Mouse (Mus musculus): ENCODE measurements at regions not wholly inside any gene's neighbourhood (a gene's known extent, or its start where the extent isn't known, plus 50 kb on each side); places are given as distances from the start of the nearest gene placed in this dataset.

GRCm38 (mm10) chr1:67359824-67360223 is 237.0 kb downstream of the Cps1 start:
- Histone ChIP-seq H3K9ac (ENCODE audit: low read depth, low read length) (no peak overlapping the region), H3K36me3 (ENCODE audit: control insufficient read depth, insufficient read depth, low read length) (no peaks in the 10 kb centered on the region), H3K4me3 (ENCODE audit: low read length) (no peak overlapping the region), H3K4me2 (replicated peaks; ENCODE audit: low read depth, low read length) (no peak overlapping the region), H3K9me3 (ENCODE audit: control insufficient read depth, low read length) (no peaks in the 10 kb centered on the region), H3K27me3 (ENCODE audit: control insufficient read depth, insufficient read depth, low read length) (no peaks in the 10 kb centered on the region), H3K4me1 (ENCODE audit: control insufficient read depth, insufficient read depth, low read length) (no peaks in the 10 kb centered on the region), H3K27ac (ENCODE audit: low read depth, low read length) (no peak overlapping the region)
- ATAC-seq (ENCODE audit: low FRiP score, low TSS enrichment), result no peak
- 82% methylated on average over 3 of the region's 3 CpGs for WGBS

GRCm38 (mm10) chr1:67366038-67366437 is 243.2 kb downstream of the Cps1 start:
- Histone ChIP-seq H3K4me1 (ENCODE audit: control insufficient read depth, insufficient read depth, low read length) (no peaks in the 10 kb centered on the region), H3K4me2 (replicated peaks; ENCODE audit: low read depth, low read length) (no peak overlapping the region), H3K9me3 (ENCODE audit: control insufficient read depth, low read length) (no peaks in the 10 kb centered on the region), H3K27me3 (ENCODE audit: control insufficient read depth, insufficient read depth, low read length) (no peaks in the 10 kb centered on the region), H3K36me3 (ENCODE audit: control insufficient read depth, insufficient read depth, low read length) (no peaks in the 10 kb centered on the region), H3K27ac (ENCODE audit: low read depth, low read length) (no peak overlapping the region), H3K4me3 (ENCODE audit: low read length) (no peak overlapping the region), H3K9ac (ENCODE audit: low read depth, low read length) (no peak overlapping the region)
- 57% methylated on average over 2 of the region's 2 CpGs for WGBS
- no peak for ATAC-seq (ENCODE audit: low FRiP score, low TSS enrichment)

- Histone ChIP-seq H3K27ac (ENCODE audit: low read depth, low read length) (no peak overlapping the region), H3K9me3 (ENCODE audit: control insufficient read depth, low read length) (no peaks in the 10 kb centered on the region), H3K9ac (ENCODE audit: low read depth, low read length) (no peak overlapping the region), H3K4me2 (replicated peaks; ENCODE audit: low read depth, low read length) (no peak overlapping the region), H3K4me3 (ENCODE audit: low read length) (no peak overlapping the region), H3K27me3 (ENCODE audit: control insufficient read depth, insufficient read depth, low read length) (no peaks in the 10 kb centered on the region), H3K36me3 (ENCODE audit: control insufficient read depth, insufficient read depth, low read length) (no peaks in the 10 kb centered on the region), H3K4me1 (ENCODE audit: control insufficient read depth, insufficient read depth, low read length) (no peaks in the 10 kb centered on the region)
- WGBS, result 80% methylated on average over 4 of the region's 4 CpGs
- no peak for ATAC-seq (ENCODE audit: low FRiP score, low TSS enrichment)
These were observed 243.7 kb downstream of the Cps1 start for GRCm38 (mm10) chr1:67366485-67366884.

GRCm38 (mm10) chr1:67382366-67382765 is 259.5 kb downstream of the Cps1 start:
- ATAC-seq (ENCODE audit: low FRiP score, low TSS enrichment), result no peak
- Histone ChIP-seq H3K9me3 (ENCODE audit: control insufficient read depth, low read length) (no peaks in the 10 kb centered on the region), H3K4me2 (replicated peaks; ENCODE audit: low read depth, low read length) (no peak overlapping the region), H3K4me1 (ENCODE audit: control insufficient read depth, insufficient read depth, low read length) (no peaks in the 10 kb centered on the region), H3K4me3 (ENCODE audit: low read length) (no peak overlapping the region), H3K9ac (ENCODE audit: low read depth, low read length) (no peak overlapping the region), H3K36me3 (ENCODE audit: control insufficient read depth, insufficient read depth, low read length) (no peaks in the 10 kb centered on the region), H3K27ac (ENCODE audit: low read depth, low read length) (no peak overlapping the region), H3K27me3 (ENCODE audit: control insufficient read depth, insufficient read depth, low read length) (no peaks in the 10 kb centered on the region)
- WGBS, result 78% methylated on average over 1 of the region's 1 CpGs

GRCm38 (mm10) chr1:67385377-67385776 is 262.6 kb downstream of the Cps1 start:
- ATAC-seq (ENCODE audit: low FRiP score, low TSS enrichment), result no peak
- Histone ChIP-seq H3K36me3 (ENCODE audit: control insufficient read depth, insufficient read depth, low read length) (no peaks in the 10 kb centered on the region), H3K27ac (ENCODE audit: low read depth, low read length) (no peak overlapping the region), H3K4me1 (ENCODE audit: control insufficient read depth, insufficient read depth, low read length) (no peaks in the 10 kb centered on the region), H3K9me3 (ENCODE audit: control insufficient read depth, low read length) (no peaks in the 10 kb centered on the region), H3K4me3 (ENCODE audit: low read length) (no peak overlapping the region), H3K9ac (ENCODE audit: low read depth, low read length) (no peak overlapping the region), H3K4me2 (replicated peaks; ENCODE audit: low read depth, low read length) (no peak overlapping the region), H3K27me3 (ENCODE audit: control insufficient read depth, insufficient read depth, low read length) (no peaks in the 10 kb centered on the region)

- no peak overlapping the region for H3K27ac ChIP-seq (ENCODE audit: low read depth, low read length)
- WGBS, result 81% methylated on average over 3 of the region's 3 CpGs
- no peak overlapping the region for H3K4me2 ChIP-seq (replicated peaks; ENCODE audit: low read depth, low read length)
- H3K36me3 ChIP-seq (ENCODE audit: control insufficient read depth, insufficient read depth, low read length), result no peaks in the 10 kb centered on the region
- no peak for ATAC-seq (ENCODE audit: low FRiP score, low TSS enrichment)
- H3K4me3 ChIP-seq (ENCODE audit: low read length), result no peak overlapping the region
- no peaks in the 10 kb centered on the region for H3K4me1 ChIP-seq (ENCODE audit: control insufficient read depth, insufficient read depth, low read length)
- no peak overlapping the region for H3K9ac ChIP-seq (ENCODE audit: low read depth, low read length)
- no peaks in the 10 kb centered on the region for H3K9me3 ChIP-seq (ENCODE audit: control insufficient read depth, low read length)
- H3K27me3 ChIP-seq (ENCODE audit: control insufficient read depth, insufficient read depth, low read length), result no peaks in the 10 kb centered on the region
These were observed 264.1 kb downstream of the Cps1 start for GRCm38 (mm10) chr1:67386877-67387276.

GRCm38 (mm10) chr1:67397757-67398446 is 275.1 kb downstream of the Cps1 start:
- no peak overlapping the region for H3K4me2 ChIP-seq (replicated peaks; ENCODE audit: low read depth, low read length)
- no peaks in the 10 kb centered on the region for H3K4me1 ChIP-seq (ENCODE audit: control insufficient read depth, insufficient read depth, low read length)
- H3K9ac ChIP-seq (ENCODE audit: low read depth, low read length), result no peak overlapping the region
- no peaks in the 10 kb centered on the region for H3K36me3 ChIP-seq (ENCODE audit: control insufficient read depth, insufficient read depth, low read length)
- no peak overlapping the region for H3K27ac ChIP-seq (ENCODE audit: low read depth, low read length)
- H3K27me3 ChIP-seq (ENCODE audit: control insufficient read depth, insufficient read depth, low read length), result no peaks in the 10 kb centered on the region
- H3K4me3 ChIP-seq (ENCODE audit: low read length), result no peak overlapping the region
- no peaks in the 10 kb centered on the region for H3K9me3 ChIP-seq (ENCODE audit: control insufficient read depth, low read length)
- WGBS, result 80% methylated on average over 10 of the region's 10 CpGs
- no peak for ATAC-seq (ENCODE audit: low FRiP score, low TSS enrichment)

- no peak for ATAC-seq (ENCODE audit: low FRiP score, low TSS enrichment)
- Histone ChIP-seq H3K4me1 (ENCODE audit: control insufficient read depth, insufficient read depth, low read length) (no peaks in the 10 kb centered on the region), H3K4me3 (ENCODE audit: low read length) (no peak overlapping the region), H3K27ac (ENCODE audit: low read depth, low read length) (no peak overlapping the region), H3K9me3 (ENCODE audit: control insufficient read depth, low read length) (no peaks in the 10 kb centered on the region), H3K4me2 (replicated peaks; ENCODE audit: low read depth, low read length) (no peak overlapping the region), H3K27me3 (ENCODE audit: control insufficient read depth, insufficient read depth, low read length) (no peaks in the 10 kb centered on the region), H3K36me3 (ENCODE audit: control insufficient read depth, insufficient read depth, low read length) (no peaks in the 10 kb centered on the region), H3K9ac (ENCODE audit: low read depth, low read length) (no peak overlapping the region)
- WGBS, result 85% methylated on average over 6 of the region's 6 CpGs
These were observed 286.7 kb downstream of the Cps1 start for GRCm38 (mm10) chr1:67409531-67409930.

GRCm38 (mm10) chr1:67417196-67417595 is 294.4 kb downstream of the Cps1 start:
- no peak for ATAC-seq (ENCODE audit: low FRiP score, low TSS enrichment)
- Histone ChIP-seq H3K36me3 (ENCODE audit: control insufficient read depth, insufficient read depth, low read length) (no peaks in the 10 kb centered on the region), H3K9me3 (ENCODE audit: control insufficient read depth, low read length) (no peaks in the 10 kb centered on the region), H3K4me2 (replicated peaks; ENCODE audit: low read depth, low read length) (no peak overlapping the region), H3K27me3 (ENCODE audit: control insufficient read depth, insufficient read depth, low read length) (no peaks in the 10 kb centered on the region), H3K4me1 (ENCODE audit: control insufficient read depth, insufficient read depth, low read length) (no peaks in the 10 kb centered on the region), H3K27ac (ENCODE audit: low read depth, low read length) (no peak overlapping the region), H3K9ac (ENCODE audit: low read depth, low read length) (no peak overlapping the region), H3K4me3 (ENCODE audit: low read length) (no peak overlapping the region)
- WGBS, result 73% methylated on average over 1 of the region's 1 CpGs
